Mouse (Mus musculus) liver (tissue): Measurements from ENCODE around the gene Tnni3k.

Experiments
- DNase-seq: peaks from one replicate; pipeline ENCODE4 v3.0.0-alpha.2; 2020; ENCODE audit warnings: mixed read lengths

Gene Tnni3k

DNA sequence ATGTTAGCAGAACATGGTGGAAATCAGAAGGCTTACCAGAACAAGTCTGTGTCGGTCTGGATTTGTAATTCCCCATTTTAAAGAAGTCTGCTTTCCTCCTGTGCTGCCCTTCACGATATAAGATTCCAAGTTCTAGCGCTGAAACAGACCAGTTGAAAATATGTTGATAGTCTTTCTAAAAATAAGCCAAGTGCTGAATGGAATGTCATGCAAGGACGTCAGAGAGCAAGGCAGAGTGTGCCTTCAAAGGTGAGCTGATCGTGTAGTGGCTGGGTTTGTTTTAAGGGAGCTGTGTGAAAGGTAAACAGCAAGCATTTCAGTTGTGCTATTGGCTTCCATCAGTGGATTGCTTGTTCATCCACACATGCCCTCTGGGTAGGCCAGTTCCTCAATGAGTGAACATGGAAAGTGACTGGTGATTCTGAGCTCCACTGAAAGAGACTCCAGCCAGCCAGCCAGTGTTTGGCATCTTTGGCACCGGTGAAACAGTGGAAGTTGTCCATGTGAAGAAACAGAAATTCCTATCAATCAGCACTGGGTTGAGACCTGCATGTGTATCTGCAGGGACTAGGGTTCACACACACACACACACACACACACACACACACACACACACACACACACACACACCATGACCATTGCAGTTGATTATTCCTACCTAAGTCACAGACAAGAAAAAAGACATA, at the start of gene Tnni3k:
Gene Tnni3k (minus strand): TSS at position 177 of the 686 bp plus-strand sequence.
- no peak for DNase-seq

GRCm38 (mm10) chr3:155099266-155099665, 44.1 kb upstream of the Tnni3k start:
- DNase-seq = no peak

- peak; percentile 92 for DNase-seq
These were observed 38.1 kb upstream of the Tnni3k start, which contains the start of the genes Fpgt and Lrriq3 for GRCm38 (mm10) chr3:155093116-155093956. Gene Fpgt, minus strand, starts transcription at chr3:155093403. Gene Lrriq3, plus strand, starts transcription at chr3:155093434.

- no peak for DNase-seq
These were observed 36.9 kb upstream of the Tnni3k start for GRCm38 (mm10) chr3:155092081-155092480.

GRCm38 (mm10) chr3:155077908-155078307, 22.7 kb upstream of the Tnni3k start:
- DNase-seq = no peak

DNA sequence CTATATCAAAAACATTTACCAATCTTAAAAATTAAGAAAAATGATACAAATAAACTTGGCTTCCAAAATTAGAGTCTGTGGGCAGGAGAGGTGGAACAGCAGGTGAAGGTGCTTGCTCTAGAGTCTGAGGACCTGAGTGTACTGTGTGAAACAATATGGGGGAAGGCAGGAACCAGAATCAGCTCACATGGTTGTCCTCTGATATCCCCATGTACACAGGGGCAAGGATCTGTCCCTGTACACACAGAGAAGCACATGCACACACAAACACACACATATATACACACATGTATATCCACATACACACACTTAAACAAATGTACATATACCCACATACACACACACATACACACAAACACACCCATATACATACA, 4.2 kb upstream of the Tnni3k start:
- DNase-seq = no peak

- DNase-seq = no peak
These were observed 3.7 kb upstream of the Tnni3k start for GRCm38 (mm10) chr3:155058800-155059448.

- no peak for DNase-seq
These were observed 2.4 kb upstream of the Tnni3k start for GRCm38 (mm10) chr3:155057566-155057965.

- no peak for DNase-seq
These were observed 1.4 kb upstream of the Tnni3k start for GRCm38 (mm10) chr3:155056606-155057005.

DNA sequence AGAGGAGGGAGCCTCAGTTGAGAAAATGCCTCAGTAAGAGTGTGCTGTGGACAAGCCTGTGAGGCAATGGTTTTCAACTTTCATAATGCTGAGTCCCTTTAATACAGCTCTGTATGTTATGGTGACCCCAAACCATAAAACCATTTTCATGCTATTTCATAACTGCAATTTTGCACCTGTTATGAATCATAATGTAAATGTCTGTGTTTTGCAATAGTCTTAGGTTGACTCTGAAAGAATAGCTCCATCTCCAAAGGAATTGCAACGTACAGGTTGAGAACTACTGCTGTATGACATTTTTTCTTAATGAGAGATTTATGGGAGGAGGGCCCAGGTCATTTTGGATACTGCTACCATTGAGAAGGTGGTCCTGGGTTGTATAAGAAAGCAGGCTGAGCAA, 2.0 kb downstream of the Tnni3k start:
- DNase-seq = no peak

- DNase-seq = no peak
These were observed 3.2 kb downstream of the Tnni3k start for GRCm38 (mm10) chr3:155052021-155052420.

DNA sequence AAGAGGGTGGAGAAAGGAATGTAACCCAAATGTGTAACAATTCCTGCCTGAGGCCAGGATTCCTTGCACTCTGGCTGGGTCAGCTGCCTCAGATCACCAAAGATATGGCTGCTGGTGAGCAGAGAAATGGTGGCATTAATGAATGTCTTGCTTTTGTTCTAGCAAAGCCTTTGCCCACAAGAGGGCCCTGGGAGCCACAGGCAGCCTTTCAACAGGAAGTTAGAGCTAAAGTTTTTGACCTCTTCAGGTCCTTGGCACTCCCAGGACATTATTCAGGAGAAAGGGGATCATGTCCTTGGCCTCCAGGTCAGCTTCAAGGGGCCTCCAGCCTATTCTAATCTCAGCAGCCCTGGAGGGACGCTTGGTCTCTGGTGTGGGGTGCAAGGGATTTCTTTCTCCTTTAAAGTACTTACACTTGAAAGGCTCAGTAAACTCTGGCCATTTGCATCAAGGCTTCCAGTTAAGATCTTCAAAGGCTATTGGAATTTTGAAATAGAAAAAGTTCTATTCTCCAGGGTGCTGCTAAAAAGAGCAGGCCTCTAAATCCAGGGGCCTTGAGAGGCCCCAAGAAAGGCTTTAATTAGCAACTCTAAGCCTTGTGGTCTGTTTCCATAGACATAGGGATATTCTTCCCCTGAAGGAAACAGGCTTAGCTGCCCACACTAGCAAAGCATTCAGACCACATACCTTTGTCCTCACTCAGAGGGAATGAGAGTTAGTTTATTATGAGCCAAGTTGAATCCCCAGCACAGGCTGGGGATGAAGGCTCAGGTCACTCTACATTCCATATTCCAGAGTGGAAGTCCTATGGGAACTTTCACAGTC, 16.0 kb downstream of the Tnni3k start:
- DNase-seq = no peak

DNA sequence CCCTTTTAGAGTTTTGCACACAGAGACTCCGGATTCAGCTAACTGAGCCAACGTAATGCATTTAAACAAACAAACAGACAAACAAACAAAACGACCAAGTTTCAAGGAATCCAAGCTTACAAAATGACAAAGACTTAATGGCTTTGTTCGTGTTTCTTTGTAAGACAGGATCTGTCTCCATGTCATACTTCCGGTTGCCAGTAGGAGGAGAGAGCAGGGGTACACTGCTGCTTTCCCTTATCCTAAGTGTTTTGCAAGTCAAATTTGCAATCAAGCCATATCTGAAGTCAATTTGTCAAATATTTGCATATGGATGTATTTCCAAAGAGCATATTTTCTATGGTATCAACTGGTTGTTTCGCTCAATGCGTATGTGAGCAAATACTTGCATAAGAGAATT, 20.9 kb downstream of the Tnni3k start:
- no peak for DNase-seq

DNA sequence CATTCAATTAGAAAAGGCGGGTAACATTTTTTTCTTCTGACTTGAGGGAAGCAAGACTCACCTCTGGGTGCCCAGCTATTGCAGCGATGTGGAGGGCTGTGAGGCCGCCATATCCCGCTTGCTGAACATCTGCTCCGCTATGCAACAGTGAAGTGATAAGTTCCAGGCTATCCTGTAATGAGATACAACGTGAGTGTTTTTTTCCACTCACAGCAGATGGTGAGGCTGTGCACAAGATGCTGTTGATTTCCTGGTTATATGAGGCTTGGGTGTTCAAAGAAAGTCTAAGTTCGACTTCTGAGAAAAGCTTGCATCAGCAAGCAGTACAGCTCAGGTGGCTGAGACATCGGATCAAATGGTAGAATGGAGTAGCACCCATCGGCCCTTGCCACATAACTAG, 25.0 kb downstream of the Tnni3k start:
- no peak for DNase-seq

- DNase-seq = no peak
These were observed 52.4 kb downstream of the Tnni3k start for GRCm38 (mm10) chr3:155002781-155003180.

- no peak for DNase-seq
These were observed 54.2 kb downstream of the Tnni3k start for GRCm38 (mm10) chr3:155001056-155001455.

DNA sequence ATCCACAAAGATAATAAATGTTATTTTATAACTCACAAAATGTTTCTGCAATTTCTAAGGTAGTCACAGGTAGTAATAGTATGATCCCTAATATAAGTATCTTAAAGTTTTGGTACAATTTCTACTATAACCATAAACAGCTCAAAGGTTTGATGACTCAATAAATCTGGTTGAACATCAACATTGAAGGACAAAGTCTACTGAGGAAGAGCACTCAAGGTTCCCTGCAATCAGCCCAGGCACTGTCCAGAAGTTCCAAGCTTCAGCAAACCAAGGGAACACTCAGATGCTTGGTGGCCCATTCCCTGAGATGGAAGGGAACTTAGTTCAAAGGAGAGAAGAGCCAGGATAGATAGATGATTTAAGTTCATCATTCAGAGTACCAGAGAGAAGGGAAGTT, 62.5 kb downstream of the Tnni3k start:
- no peak for DNase-seq

- DNase-seq = peak; percentile 3
These were observed 76.1 kb downstream of the Tnni3k start for GRCm38 (mm10) chr3:154979101-154979500.

DNA sequence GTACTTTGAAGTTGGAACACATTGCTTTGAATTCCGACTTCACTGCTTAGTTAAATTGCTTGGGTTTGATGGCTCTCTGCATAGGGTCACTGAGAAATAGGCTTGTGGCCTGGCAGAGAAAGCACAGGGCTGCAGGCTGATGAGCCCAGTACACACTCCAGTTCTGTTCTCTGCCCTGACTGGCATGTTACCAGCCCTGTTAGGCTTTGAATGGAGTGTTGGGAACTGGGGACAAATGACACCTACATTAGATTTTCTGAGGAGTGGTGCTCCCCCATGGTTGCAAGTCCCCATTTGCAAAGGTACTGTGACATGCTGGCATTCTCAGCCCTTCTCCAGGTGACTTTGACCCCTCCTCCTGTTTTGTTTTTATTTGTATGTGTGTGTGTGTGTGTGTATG, 83.6 kb downstream of the Tnni3k start:
- DNase-seq = no peak

DNA sequence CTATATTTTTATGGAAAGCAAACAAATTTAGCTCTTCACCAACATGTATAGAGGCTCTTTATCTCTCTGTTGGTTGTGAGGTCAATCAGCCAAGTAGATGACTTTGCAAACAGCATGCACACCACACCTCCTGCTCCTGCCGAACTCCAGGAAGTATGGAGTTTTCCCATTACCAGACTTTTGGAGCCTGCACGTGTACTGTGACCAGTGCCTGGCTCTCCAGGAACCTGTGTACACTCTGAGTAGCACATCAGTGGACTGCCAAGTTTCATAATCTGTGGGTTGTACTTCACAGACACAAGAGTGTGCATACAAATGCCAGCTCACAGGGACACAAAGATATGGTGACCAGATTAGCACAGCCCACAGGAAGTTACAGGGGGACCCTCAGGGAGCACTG, 84.2 kb downstream of the Tnni3k start:
- DNase-seq = no peak

- no peak for DNase-seq
These were observed 93.9 kb downstream of the Tnni3k start for GRCm38 (mm10) chr3:154961284-154961683.

DNA sequence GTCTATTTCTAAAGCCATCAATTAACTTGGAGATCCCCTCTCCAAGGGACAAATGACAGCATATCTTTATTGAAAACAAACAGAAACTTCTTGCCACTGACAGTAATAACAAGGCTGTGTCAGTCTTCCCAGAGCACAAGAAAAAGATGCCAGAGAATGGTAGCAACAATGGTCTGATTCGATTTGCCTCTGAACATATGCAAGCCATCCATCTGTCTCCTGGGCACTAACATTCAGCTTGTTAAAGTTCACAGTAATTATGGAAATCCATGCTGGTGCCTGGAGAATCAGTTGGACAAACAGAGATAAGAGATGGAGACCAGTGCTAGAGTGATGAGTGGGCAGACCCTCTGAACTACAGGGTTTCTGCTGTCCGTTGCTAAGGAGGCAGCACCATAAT, 102.1 kb downstream of the Tnni3k start:
- no peak for DNase-seq

DNA sequence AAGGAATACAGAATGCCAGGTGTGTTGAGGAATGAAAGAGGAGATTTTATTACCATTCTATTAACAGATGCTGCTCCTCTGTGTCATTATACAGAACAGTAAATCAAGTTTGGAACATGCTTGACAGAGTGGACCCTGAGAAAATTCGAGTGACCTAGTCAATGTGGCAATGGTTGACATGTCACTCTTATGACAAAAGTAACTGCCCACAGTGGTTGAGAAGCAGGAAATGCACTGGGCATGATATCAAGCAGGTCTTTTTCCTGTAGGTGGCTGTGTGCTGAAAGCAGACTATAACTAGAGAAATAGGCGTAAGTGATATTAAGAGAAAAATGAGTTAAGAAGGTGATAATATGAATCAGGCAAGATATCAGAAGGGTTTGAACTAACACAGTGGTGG, 105.7 kb downstream of the Tnni3k start:
- DNase-seq = no peak
